Mouse (Mus musculus) bone marrow, adult 2 months (tissue): Measurements from ENCODE around the gene Zfp652.

Experiments used
- CTCF ChIP-seq: fragments of 200-500 bp; IDR thresholded peaks from 2 replicates; pipeline ENCODE4 v1.5.1; 2011; ENCODE audit warnings: low read length, control low read depth; ENCODE audit not compliant: control insufficient read depth, insufficient read depth
- POLR2A ChIP-seq: fragments of 200-500 bp; IDR thresholded peaks from 2 replicates; pipeline ENCODE4 v1.6.1; 2011; ENCODE audit warnings: low read depth, mild to moderate bottlenecking, control low read depth, low read length, borderline replicate concordance; ENCODE audit not compliant: control insufficient read depth

DNA sequence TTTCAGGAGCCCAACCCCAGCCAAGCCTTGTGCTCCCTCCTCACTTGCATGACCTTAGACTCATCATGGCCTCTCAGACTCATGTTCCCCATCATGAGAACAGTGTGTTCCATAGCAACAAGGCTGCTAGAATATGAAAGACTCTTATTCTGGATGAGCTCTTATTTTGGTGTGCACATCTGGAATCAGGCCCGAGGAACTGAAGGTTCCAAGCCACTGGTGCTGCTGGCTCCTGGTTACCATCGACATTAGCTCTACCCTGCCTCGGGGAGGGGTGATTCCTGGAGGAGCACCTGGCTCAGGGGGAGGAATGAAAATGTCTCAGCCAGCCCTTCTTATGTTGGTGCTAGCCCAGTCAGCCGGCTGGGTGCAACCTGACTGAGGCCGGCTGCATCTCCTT, 102.4 kb downstream of the Zfp652 start:
- TF ChIP-seq POLR2A (no peak), CTCF (no peak)
